Mouse (Mus musculus) midbrain, embryonic 12.5 days (tissue): ENCODE results near the gene Snrpa. TPM values are rescaled to one million over a fixed set of nuclear protein-coding genes. Genes with fewer than 3 reads are reported as not detected.

ENCODE experiments used
- ATAC-seq: fragments of 200-750 bp; cut with Nextera tagmentation; 2 replicates; pipeline ENCODE4 v1.8.0; 2017; ENCODE audit warnings: low read depth, moderate TSS enrichment, moderate library complexity; ENCODE audit not compliant: low FRiP score
- H3K27ac ChIP-seq: fragments of 300-500 bp; sonication (generic); replicated peaks from 2 replicates; pipeline ENCODE4 v1.5.1; 2016; ENCODE audit warnings: mild to moderate bottlenecking
- H3K27me3 ChIP-seq: fragments of 300-500 bp; sonication (generic); 2 replicates; pipeline ENCODE4 v1.6.1; 2016; ENCODE audit warnings: mild to moderate bottlenecking
- H3K36me3 ChIP-seq: fragments of 300-500 bp; sonication (generic); 2 replicates; pipeline ENCODE4 v1.6.1; 2016
- H3K4me1 ChIP-seq: fragments of 300-500 bp; sonication (generic); 2 replicates; pipeline ENCODE4 v1.6.1; 2016
- H3K4me2 ChIP-seq: fragments of 300-500 bp; sonication (generic); replicated peaks from 2 replicates; pipeline ENCODE4 v1.6.1; 2016; ENCODE audit warnings: mild to moderate bottlenecking, moderate library complexity
- H3K4me3 ChIP-seq: fragments of 300-500 bp; sonication (generic); 2 replicates; pipeline ENCODE4 v1.5.1; 2016; ENCODE audit warnings: mild to moderate bottlenecking
- H3K9ac ChIP-seq: fragments of 300-500 bp; sonication (generic); replicated peaks from 2 replicates; pipeline ENCODE4 v1.6.1; 2016; ENCODE audit warnings: mild to moderate bottlenecking, moderate library complexity
- H3K9me3 ChIP-seq: fragments of 300-500 bp; sonication (generic); 2 replicates; pipeline ENCODE4 v1.6.1; 2016; ENCODE audit warnings: mild to moderate bottlenecking
- WGBS: fragments of 180-500 bp; shearing (Covaris S2); methylation state at CpG from one replicate; pipeline ENCODE4 v1.1.7; 2016; 5-methylcytosine and 5-hydroxymethylcytosine counted together
- polyA plus RNA-seq: library from polyadenylated mRNA; unstranded; fragments of >200 nt; fragmentation: Nextera tagmentation; extraction: Ambion mirVana; gene quantifications from 2 replicates; pipeline ENCODE4 v1.2.1, GENCODE M21; 2016

Gene Snrpa
- polyA plus RNA-seq, 1 experiment from 2014 or later, result 277 TPM

- 86% methylated on average over 33 of the region's 33 CpGs for WGBS
- ATAC-seq, result no peak
- Histone ChIP-seq H3K4me1 (peaks cover 66% of the 10 kb centered on the region), H3K4me2 (peak overlapping the region; percentile 78), H3K27me3 (no peaks in the 10 kb centered on the region), H3K9ac (peak overlapping the region; percentile 84), H3K9me3 (no peaks in the 10 kb centered on the region), H3K27ac (no peak overlapping the region), H3K4me3 (peak overlapping the region; percentile 78), H3K36me3 (peaks cover 43% of the 10 kb centered on the region)
Measured at GRCm38 (mm10) chr7:27164112-27164947, 31.7 kb downstream of the Snrpa start.

DNA sequence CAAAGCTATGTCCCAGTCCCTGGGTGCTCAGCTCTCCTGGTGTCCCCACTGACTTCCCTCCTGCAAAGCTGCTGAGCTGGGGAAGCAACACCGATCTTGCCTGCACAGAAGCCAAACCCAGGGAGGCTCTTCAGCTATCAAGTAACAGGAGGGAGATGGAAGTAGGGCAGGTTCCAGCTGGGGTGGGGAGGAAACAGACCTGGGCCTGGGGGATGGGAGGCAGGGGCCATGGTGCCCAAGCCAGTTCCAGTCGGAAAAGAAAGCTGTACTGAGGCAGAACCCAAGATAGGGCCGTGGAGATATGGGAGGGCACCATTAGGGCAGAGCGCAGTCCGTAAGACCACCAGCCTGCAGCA is 32.6 kb downstream of the Snrpa start:
- Histone ChIP-seq H3K4me2 (peak overlapping the region; percentile 78), H3K36me3 (peaks cover 52% of the 10 kb centered on the region), H3K4me3 (peak overlapping the region; percentile 78), H3K4me1 (peaks cover 66% of the 10 kb centered on the region), H3K9ac (peak overlapping the region; percentile 84), H3K27me3 (no peaks in the 10 kb centered on the region), H3K27ac (no peak overlapping the region), H3K9me3 (no peaks in the 10 kb centered on the region)
- ATAC-seq, result no peak
- WGBS, result 84% methylated on average over 5 of the region's 5 CpGs

- Histone ChIP-seq H3K4me2 (peak overlapping the region; percentile 78), H3K27ac (no peak overlapping the region), H3K4me3 (peak overlapping the region; percentile 78)
Measured at GRCm38 (mm10) chr7:27162780-27163449, 33.2 kb downstream of the Snrpa start.

GRCm38 (mm10) chr7:27161744-27162143 is 34.3 kb downstream of the Snrpa start:
- WGBS, result 88% methylated on average over 4 of the region's 4 CpGs
- H3K36me3 ChIP-seq, result peaks cover 65% of the 10 kb centered on the region
- H3K27me3 ChIP-seq, result no peaks in the 10 kb centered on the region
- H3K27ac ChIP-seq, result no peak overlapping the region
- no peak overlapping the region for H3K4me3 ChIP-seq
- no peaks in the 10 kb centered on the region for H3K9me3 ChIP-seq
- ATAC-seq, result no peak
- no peak overlapping the region for H3K4me2 ChIP-seq
- peaks cover 59% of the 10 kb centered on the region for H3K4me1 ChIP-seq
- no peak overlapping the region for H3K9ac ChIP-seq

More at GRCm38 (mm10) chr7:27162780-27163449, 33.2 kb downstream of the Snrpa start:
- WGBS, result 93% methylated on average over 5 of the region's 5 CpGs
- Histone ChIP-seq H3K36me3 (peaks cover 57% of the 10 kb centered on the region), H3K9me3 (no peaks in the 10 kb centered on the region), H3K4me1 (peaks cover 66% of the 10 kb centered on the region), H3K27me3 (no peaks in the 10 kb centered on the region), H3K9ac (peak overlapping the region; percentile 84)
- no peak for ATAC-seq

DNA sequence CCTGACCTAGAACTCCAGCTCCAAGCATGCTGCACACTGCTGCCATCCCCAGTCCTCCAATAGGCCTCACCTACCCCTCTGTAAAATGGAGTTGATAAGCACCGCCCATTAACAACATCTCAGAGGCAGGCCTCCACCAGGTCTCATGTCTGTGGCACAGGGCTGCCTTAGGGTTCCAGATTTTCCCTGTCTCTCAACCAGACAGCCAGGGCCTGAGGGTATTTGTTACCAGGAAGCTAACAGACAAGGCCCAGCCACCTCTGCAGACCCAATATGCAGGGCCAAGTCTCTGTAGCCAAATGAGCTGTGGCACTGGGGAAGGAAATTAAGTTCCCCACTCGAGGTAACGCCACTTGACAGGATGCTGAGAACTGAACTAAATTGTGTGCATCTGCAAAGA is 35.1 kb downstream of the Snrpa start:
- no peak overlapping the region for H3K9ac ChIP-seq
- H3K4me1 ChIP-seq, result peaks cover 59% of the 10 kb centered on the region
- H3K9me3 ChIP-seq, result no peaks in the 10 kb centered on the region
- H3K27ac ChIP-seq, result peak overlapping the region; percentile 27; the same call in 1 of the 2 replicates
- 86% methylated on average over 3 of the region's 3 CpGs for WGBS
- no peak for ATAC-seq
- no peak overlapping the region for H3K4me2 ChIP-seq
- peaks cover 69% of the 10 kb centered on the region for H3K36me3 ChIP-seq
- no peak overlapping the region for H3K4me3 ChIP-seq
- H3K27me3 ChIP-seq, result no peaks in the 10 kb centered on the region

DNA sequence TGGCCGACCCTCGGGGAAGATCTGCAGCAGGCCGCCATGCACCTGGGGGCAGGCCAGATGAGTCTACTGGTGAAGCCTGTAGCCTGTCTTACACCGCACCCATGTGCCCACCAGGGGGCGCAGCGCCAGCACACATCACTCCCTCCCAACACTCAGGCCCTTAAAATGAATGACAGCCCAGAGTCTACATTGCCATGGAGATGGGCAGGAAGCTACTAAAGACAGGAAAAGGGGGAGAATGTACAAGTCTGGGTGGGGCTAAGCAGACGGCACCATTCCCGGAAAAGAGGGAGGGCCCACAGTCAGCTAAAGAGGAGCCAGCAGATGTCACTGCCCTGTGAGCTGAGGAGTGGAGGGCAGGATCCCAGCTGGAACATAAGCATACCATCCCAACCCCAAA is 36.2 kb downstream of the Snrpa start:
- Histone ChIP-seq H3K9me3 (no peaks in the 10 kb centered on the region), H3K36me3 (peaks cover 63% of the 10 kb centered on the region), H3K4me1 (peaks cover 51% of the 10 kb centered on the region), H3K4me3 (no peak overlapping the region), H3K27ac (0 out of 2 replicates have a peak overlapping the region, but pooled peaks have one; percentile 27), H3K4me2 (no peak overlapping the region), H3K27me3 (no peaks in the 10 kb centered on the region), H3K9ac (no peak overlapping the region)
- 20% methylated on average over 8 of the region's 8 CpGs for WGBS
- ATAC-seq, result peak; percentile 93

- Histone ChIP-seq H3K36me3 (peaks cover 57% of the 10 kb centered on the region), H3K27me3 (no peaks in the 10 kb centered on the region), H3K27ac (no peak overlapping the region), H3K4me3 (no peak overlapping the region), H3K9ac (no peak overlapping the region), H3K9me3 (no peaks in the 10 kb centered on the region), H3K4me2 (no peak overlapping the region), H3K4me1 (peaks cover 44% of the 10 kb centered on the region)
- WGBS, result over 99% methylated on average over 6 of the region's 6 CpGs
- no peak for ATAC-seq
Measured at GRCm38 (mm10) chr7:27159256-27159655, 36.8 kb downstream of the Snrpa start.

- peaks cover 33% of the 10 kb centered on the region for H3K4me1 ChIP-seq
- ATAC-seq, result no peak
- whole genome bisulfite sequencing, result 95% methylated on average over 9 of the region's 9 CpGs
- H3K9ac ChIP-seq, result no peak overlapping the region
- no peak overlapping the region for H3K27ac ChIP-seq
- peaks cover 47% of the 10 kb centered on the region for H3K36me3 ChIP-seq
- no peak overlapping the region for H3K4me3 ChIP-seq
- no peak overlapping the region for H3K4me2 ChIP-seq
- H3K27me3 ChIP-seq, result no peaks in the 10 kb centered on the region
- no peaks in the 10 kb centered on the region for H3K9me3 ChIP-seq
Measured at GRCm38 (mm10) chr7:27158171-27158570, 37.9 kb downstream of the Snrpa start.

DNA sequence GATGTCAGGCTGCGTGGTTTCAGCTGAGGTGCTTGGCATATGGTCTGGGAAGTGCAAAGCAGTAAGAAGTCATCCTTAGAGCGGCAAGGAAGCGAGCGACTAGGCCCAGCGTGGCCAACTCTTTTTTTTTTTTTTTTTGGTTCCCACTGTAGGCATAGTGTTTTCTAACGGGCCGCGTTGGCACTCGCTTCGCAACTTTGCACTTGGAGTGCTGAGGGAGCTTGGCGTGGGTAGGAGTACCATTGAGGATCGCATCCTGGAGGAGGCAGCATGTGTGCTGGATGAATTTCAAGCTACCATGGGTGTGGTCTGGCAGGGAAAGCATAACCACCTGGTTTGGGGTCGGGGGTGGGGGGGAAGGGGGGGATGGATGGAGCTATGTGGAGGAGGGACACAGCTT is 40.1 kb downstream of the Snrpa start:
- H3K27me3 ChIP-seq, result no peaks in the 10 kb centered on the region
- no peak overlapping the region for H3K4me3 ChIP-seq
- no peaks in the 10 kb centered on the region for H3K9me3 ChIP-seq
- H3K4me1 ChIP-seq, result peaks cover 12% of the 10 kb centered on the region
- WGBS, result 82% methylated on average over 13 of the region's 13 CpGs
- H3K4me2 ChIP-seq, result no peak overlapping the region
- ATAC-seq, result no peak
- peaks cover 30% of the 10 kb centered on the region for H3K36me3 ChIP-seq
- H3K9ac ChIP-seq, result no peak overlapping the region
- H3K27ac ChIP-seq, result no peak overlapping the region

DNA sequence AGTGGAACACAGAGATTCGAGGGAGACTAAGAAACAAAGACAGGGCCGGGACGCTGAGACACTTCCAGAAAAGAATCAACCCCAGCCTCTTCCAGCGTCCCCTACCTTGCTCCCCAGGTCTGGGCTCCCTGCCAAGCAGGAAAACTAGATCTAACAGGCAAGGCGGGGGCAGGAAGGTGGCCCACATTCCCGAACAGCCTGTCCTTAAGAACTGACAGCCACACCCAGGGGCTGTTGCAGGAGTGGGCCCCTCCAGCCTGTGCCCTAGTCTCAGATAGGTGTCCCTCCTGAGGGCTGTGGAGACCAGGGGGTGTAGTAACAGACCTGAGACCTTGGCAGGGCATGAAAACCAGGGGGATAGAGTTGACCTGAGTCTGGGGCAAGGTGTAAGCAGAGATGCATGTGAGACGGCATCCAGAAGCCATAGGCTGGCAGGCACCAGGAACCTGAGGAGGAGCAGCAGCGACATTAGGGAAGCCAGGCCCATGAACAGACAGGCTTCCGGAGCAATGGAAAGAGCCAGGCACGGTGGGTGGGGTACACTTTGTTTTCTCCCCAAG is 42.8 kb downstream of the Snrpa start, which contains the start of gene Cyp2t4:
TSS of gene Cyp2t4 (plus strand) at position 510 of the 560 bp plus-strand sequence.
- no peak within 1 kb of the TSS for H3K9ac ChIP-seq
- H3K4me2 ChIP-seq, result no peak within 1 kb of the TSS
- H3K27me3 ChIP-seq, result no peaks in the 10 kb centered on the region
- H3K27ac ChIP-seq, result no peak within 1 kb of the TSS
- H3K4me1 ChIP-seq, result no peaks in the 10 kb centered on the region
- WGBS, result 86% methylated on average over 10 of the region's 10 CpGs
- H3K36me3 ChIP-seq, result peaks cover 16% of the 10 kb centered on the region
- H3K4me3 ChIP-seq, result no peak within 1 kb of the TSS
- H3K9me3 ChIP-seq, result no peaks in the 10 kb centered on the region
- ATAC-seq, result no peak
